Mouse (Mus musculus) liver, embryonic 16.5 days (tissue): ENCODE data around the gene Ptar1. TPM values are rescaled to one million over a fixed set of nuclear protein-coding genes. Genes with fewer than 3 reads are reported as not detected.

ENCODE experiments used
- ATAC-seq: fragments of 200-750 bp; cut with Nextera tagmentation; 2 replicates; pipeline ENCODE4 v1.8.0; 2017; ENCODE audit warnings: low read depth, mild to moderate bottlenecking, moderate number of reproducible peaks, moderate library complexity
- H3K27ac ChIP-seq: fragments of 300-500 bp; sonication (generic); 2 replicates; pipeline ENCODE4 v1.5.1; 2014; ENCODE audit warnings: mild to moderate bottlenecking, low read length
- H3K27me3 ChIP-seq: fragments of 300-500 bp; sonication (generic); 2 replicates; pipeline ENCODE4 v1.6.1; 2014; ENCODE audit warnings: low read depth, low read length, mixed read lengths; ENCODE audit not compliant: control insufficient read depth, insufficient read depth
- H3K36me3 ChIP-seq: fragments of 300-500 bp; sonication (generic); 2 replicates; pipeline ENCODE4 v1.6.1; 2014; ENCODE audit warnings: mild to moderate bottlenecking; ENCODE audit not compliant: control insufficient read depth, insufficient read depth
- H3K4me1 ChIP-seq: fragments of 300-500 bp; sonication (generic); 2 replicates; pipeline ENCODE4 v1.6.1; 2014; ENCODE audit warnings: low read depth, low read length, mixed read lengths; ENCODE audit not compliant: control insufficient read depth
- H3K4me2 ChIP-seq: fragments of 300-500 bp; sonication (generic); 2 replicates; pipeline ENCODE4 v1.6.1; 2014; ENCODE audit warnings: low read depth, low read length, mixed read lengths
- H3K4me3 ChIP-seq: fragments of 300-500 bp; sonication (generic); 2 replicates; pipeline ENCODE4 v1.5.1; 2014; ENCODE audit warnings: low read depth, mild to moderate bottlenecking, low read length
- H3K9ac ChIP-seq: fragments of 300-500 bp; sonication (generic); 2 replicates; pipeline ENCODE4 v1.6.1; 2014; ENCODE audit warnings: low read depth, low read length
- H3K9me3 ChIP-seq: fragments of 300-500 bp; sonication (generic); replicated peaks from 2 replicates; pipeline ENCODE4 v1.6.1; 2016; ENCODE audit warnings: low read length; ENCODE audit not compliant: control insufficient read depth
- WGBS: fragments of 180-500 bp; shearing (Covaris S2); extraction: QIAGEN DNeasy Blood & Tissue Kit; methylation state at CpG from one replicate; pipeline ENCODE4 v1.1.7; 2014; ENCODE audit not compliant: insufficient replicate concordance; 5-methylcytosine and 5-hydroxymethylcytosine counted together
- polyA plus RNA-seq: library from polyadenylated mRNA; unstranded; fragments of >200 nt; fragmentation: Nextera tagmentation; extraction: Ambion mirVana; gene quantifications from 2 replicates; pipeline ENCODE4 v1.2.1, GENCODE M21; 2015

The Ptar1 gene
- polyA plus RNA-seq, 1 experiment from 2014 or later = 3.0 TPM

DNA sequence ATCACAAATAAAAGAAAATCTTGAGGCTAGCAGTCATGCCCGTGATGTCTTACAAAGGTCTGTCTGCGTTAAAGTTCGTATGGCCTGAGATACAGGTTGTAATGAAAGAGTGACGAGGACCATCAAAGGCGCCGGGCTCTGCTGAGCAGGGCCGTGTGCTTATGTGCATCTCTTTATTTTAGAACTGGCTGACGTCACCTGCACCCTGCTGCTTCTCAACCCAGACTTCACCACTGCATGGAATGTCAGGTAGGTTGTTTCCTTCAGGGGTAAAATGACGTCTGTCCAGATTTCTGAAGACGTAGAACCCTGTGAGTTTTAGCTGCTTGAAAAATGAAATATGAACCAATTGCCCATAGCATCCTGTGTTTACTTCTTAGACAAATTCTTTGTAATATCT lies 15.7 kb downstream of the Ptar1 start:
- Histone ChIP-seq H3K36me3 (peaks cover 7% of the 10 kb centered on the region), H3K4me3 (no peak overlapping the region), H3K9ac (no peak overlapping the region), H3K4me1 (no peaks in the 10 kb centered on the region), H3K27ac (no peak overlapping the region), H3K9me3 (no peaks in the 10 kb centered on the region), H3K27me3 (no peaks in the 10 kb centered on the region), H3K4me2 (no peak overlapping the region)
- no peak for ATAC-seq
- WGBS = 80% methylated on average over 10 of the region's 10 CpGs

DNA sequence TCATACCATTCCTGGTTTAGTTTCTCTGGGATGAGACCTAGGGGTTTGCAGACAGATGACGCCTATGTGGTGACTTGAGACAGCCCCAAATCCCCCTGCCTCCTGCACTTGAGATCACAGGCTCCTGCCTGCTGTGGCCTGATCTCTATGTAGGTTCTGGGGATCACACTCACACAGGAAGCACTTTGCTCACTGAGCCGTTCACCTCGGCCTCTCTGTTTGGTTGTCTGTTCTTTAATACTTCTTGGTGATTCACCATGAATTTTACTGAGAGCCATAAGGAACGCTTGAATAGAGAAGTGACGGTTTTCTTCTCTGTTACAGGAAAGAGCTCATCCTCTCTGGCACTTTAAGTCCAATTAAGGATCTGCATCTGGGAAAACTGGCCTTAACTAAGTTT lies 18.2 kb downstream of the Ptar1 start:
- WGBS = 80% methylated on average over 5 of the region's 5 CpGs
- no peak overlapping the region for H3K27ac ChIP-seq
- H3K27me3 ChIP-seq = no peaks in the 10 kb centered on the region
- H3K9ac ChIP-seq = no peak overlapping the region
- no peak for ATAC-seq
- H3K36me3 ChIP-seq = peaks cover 15% of the 10 kb centered on the region
- H3K4me1 ChIP-seq = no peaks in the 10 kb centered on the region
- no peak overlapping the region for H3K4me2 ChIP-seq
- no peak overlapping the region for H3K4me3 ChIP-seq
- H3K9me3 ChIP-seq = no peaks in the 10 kb centered on the region

DNA sequence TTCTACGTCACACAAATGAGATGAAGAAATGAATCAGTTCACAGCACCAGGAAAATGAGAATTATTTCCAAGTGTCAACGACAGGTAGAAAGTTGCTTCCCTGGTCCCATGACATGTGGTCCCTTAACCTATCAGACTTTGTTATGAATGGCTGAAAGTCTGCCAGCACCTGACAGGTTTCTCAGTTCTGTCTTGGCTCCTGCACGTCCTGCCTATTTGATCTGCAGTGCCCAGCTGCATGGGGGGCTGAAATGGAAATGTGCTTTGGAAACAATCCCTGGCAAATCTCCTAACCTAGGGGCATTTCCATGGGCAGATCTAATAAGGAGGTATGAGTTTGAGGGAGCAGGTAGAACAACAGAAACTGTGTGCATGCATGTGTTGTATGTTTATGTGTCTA lies 59.3 kb downstream of the Ptar1 start:
- Histone ChIP-seq H3K4me1 (no peaks in the 10 kb centered on the region), H3K4me2 (no peak overlapping the region), H3K27me3 (no peaks in the 10 kb centered on the region), H3K36me3 (no peaks in the 10 kb centered on the region), H3K9ac (no peak overlapping the region), H3K9me3 (no peaks in the 10 kb centered on the region), H3K27ac (no peak overlapping the region), H3K4me3 (no peak overlapping the region)
- no peak for ATAC-seq
- WGBS = 55% methylated on average over 3 of the region's 3 CpGs

DNA sequence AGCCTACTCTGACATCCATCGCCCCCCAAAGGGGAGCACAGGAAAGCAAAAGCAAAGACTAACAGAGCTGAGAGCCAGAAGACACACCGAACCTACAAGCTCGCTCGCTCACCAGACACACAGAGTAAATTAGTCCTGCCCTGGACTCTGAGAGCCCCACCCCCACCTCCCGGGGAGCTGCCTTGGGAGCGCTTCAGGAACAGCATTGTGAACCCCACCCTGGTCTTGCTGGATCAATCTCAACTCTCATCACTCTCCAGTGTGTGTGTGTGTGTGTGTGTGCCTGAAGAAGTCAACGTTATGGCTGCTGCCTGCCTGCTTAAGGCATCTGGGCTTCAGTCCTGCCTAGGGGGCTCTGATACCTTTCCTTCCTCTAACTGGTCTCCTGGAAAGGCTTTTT lies 69.8 kb downstream of the Ptar1 start:
- no peak overlapping the region for H3K4me2 ChIP-seq
- H3K4me1 ChIP-seq = no peaks in the 10 kb centered on the region; the same call in 1 of the 2 replicates
- no peak for ATAC-seq
- H3K27ac ChIP-seq = no peak overlapping the region
- H3K9ac ChIP-seq = no peak overlapping the region
- no peaks in the 10 kb centered on the region for H3K36me3 ChIP-seq
- WGBS = 17% methylated on average over 7 of the region's 7 CpGs
- no peaks in the 10 kb centered on the region for H3K9me3 ChIP-seq
- H3K27me3 ChIP-seq = peaks cover 32% of the 10 kb centered on the region
- H3K4me3 ChIP-seq = no peak overlapping the region

DNA sequence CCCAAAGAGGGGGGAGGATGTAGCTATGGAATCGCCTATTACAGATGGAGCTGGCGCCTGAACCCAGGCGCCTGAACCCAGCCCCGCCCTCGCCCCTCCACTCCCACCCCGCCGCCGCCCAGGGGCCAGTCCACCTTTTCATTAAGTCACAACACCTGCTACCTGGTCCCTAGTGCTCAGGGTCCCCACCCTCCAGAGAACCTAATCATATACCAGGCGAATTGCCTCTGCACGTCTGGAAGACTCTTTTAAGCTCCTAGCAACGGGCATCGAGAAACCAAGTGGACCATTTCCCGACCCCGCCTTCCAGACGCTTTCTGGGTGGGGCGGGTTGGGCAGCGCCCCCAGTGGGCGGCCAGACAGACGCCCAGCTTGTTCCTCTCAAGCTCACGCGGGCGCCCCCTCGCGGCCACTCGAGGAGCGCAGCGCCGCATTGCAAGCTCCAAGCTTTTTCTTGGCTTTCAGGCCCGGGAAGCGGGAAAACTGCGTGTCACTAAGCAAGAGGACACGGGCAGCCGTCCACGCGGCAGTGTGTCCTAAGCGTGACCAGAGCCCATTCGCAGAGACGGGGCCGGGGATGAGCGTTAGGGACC lies 70.8 kb downstream of the Ptar1 start:
- Histone ChIP-seq H3K36me3 (no peaks in the 10 kb centered on the region), H3K4me1 (no peaks in the 10 kb centered on the region; the same call in 1 of the 2 replicates), H3K9ac (peak overlapping the region; percentile 57), H3K27ac (no peak overlapping the region), H3K27me3 (peaks cover 32% of the 10 kb centered on the region), H3K4me3 (peak overlapping the region; percentile 67), H3K9me3 (no peaks in the 10 kb centered on the region), H3K4me2 (peak overlapping the region; percentile 88)
- ATAC-seq = peak; percentile 69
- WGBS = under 1% methylated on average over 40 of the region's 40 CpGs

DNA sequence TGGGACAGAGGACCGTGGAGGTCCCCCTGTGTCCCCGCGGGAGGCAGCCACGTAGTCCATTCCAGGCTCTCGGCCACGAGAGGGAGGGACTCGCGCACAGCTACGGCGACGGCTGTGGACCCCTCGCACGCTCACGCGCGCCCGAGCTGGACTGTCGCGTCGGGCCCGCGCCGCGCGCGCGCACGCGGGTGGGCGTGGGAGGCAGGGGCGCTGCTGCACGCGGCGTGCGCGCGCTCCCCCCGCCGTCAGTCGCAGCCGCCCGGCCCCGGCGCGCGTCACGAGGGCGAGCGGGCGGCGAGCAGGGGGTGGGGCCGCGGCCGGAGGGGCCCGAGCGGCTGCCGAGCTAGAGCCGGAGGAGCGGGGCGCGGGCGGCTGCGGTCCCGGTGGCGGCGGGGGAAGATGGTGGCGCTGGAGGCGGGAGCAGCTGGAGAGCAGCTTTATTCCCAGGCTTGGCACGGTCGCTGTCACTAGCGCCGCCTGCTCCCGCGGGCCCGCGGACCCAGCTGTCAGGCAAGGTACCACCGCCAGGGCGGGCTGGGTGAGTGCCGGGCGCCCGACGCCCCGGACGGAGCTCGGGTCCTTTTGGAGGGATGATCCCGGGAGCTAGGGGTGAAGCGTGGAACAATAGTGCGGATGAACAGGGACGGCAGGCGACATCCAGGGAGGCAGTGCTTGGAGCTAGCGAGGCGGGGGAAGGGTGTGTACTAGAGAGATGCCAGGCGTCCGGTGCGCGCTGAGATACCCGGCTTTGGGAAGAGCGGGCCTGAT lies 71.5 kb downstream of the Ptar1 start, which contains the start of gene Apba1:
Apba1 (plus strand) TSS at position 334 of the 768 bp plus-strand sequence.
- Histone ChIP-seq H3K9ac (peak within 1 kb of the TSS; percentile 57), H3K4me2 (peak within 1 kb of the TSS; percentile 88), H3K9me3 (no peaks in the 10 kb centered on the region), H3K4me3 (peak within 1 kb of the TSS; percentile 67), H3K4me1 (no peaks in the 10 kb centered on the region; the same call in 1 of the 2 replicates), H3K27me3 (peaks cover 32% of the 10 kb centered on the region), H3K27ac (no peak within 1 kb of the TSS), H3K36me3 (no peaks in the 10 kb centered on the region)
- under 1% methylated on average over 86 of the region's 98 CpGs for WGBS
- peak; percentile 70 for ATAC-seq

DNA sequence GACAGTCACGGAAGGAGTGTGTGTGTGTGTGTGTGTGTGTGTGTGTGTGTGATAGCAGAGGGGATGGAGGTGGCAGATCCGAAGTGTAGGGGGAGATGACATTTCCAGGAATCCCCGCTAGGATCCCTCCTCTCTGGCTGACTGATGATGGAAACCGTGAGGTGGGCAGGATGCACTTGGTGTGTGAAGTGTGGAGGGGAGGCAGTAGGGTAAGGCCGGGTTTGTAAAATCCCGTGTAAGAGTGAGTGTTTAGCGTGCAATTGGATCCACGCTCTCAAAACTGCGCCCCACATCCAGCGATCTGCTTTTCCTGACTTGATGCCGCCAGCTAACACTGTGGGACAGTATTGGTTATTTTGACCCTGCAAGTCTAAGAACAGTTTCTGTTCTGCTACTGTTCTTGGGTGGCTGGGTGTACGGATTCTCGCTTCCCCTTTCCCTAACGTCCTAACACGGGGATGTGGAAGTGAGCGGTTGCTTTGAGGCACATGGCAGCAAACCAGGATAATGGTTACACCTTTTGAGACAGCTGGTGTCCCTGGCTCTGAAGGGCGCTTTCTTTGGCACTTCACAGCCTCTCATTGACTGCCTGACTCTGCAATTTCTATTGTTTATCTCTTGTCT lies 72.2 kb downstream of the Ptar1 start:
- Histone ChIP-seq H3K27ac (no peak overlapping the region), H3K36me3 (no peaks in the 10 kb centered on the region), H3K27me3 (peaks cover 32% of the 10 kb centered on the region)

DNA sequence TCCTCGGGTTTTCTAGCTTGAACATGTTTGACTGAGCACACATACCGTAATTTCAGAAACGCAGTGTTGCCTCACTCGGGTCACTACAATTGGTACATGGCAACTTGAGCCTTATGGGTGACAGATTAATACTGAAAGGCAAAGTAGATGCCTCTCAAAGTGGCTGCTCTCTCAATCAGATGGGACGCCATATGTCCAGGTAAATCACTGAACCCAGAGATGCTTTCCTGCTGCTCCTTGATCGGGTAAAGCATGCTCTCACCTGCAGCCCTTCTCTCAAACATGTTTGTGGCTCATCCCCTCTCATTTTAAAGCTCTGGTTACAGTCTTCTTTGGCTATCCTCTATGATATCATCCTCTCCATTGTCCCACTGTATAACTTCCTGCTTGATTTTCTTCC lies 76.1 kb downstream of the Ptar1 start:
- no peaks in the 10 kb centered on the region for H3K36me3 ChIP-seq
- H3K27ac ChIP-seq = no peak overlapping the region
- no peak overlapping the region for H3K9ac ChIP-seq
- no peak for ATAC-seq
- H3K4me3 ChIP-seq = no peak overlapping the region
- H3K27me3 ChIP-seq = peaks cover 27% of the 10 kb centered on the region
- no peaks in the 10 kb centered on the region for H3K9me3 ChIP-seq
- no peaks in the 10 kb centered on the region for H3K4me1 ChIP-seq
- H3K4me2 ChIP-seq = no peak overlapping the region
- 61% methylated on average over 6 of the region's 6 CpGs for WGBS

More for the DNA sequence above, 72.2 kb downstream of the Ptar1 start:
- ATAC-seq = no peak
- H3K4me2 ChIP-seq = peak overlapping the region; percentile 88
- H3K9me3 ChIP-seq = no peaks in the 10 kb centered on the region
- H3K4me1 ChIP-seq = no peaks in the 10 kb centered on the region; the same call in 1 of the 2 replicates
- peak overlapping the region; percentile 67 for H3K4me3 ChIP-seq
- 4% methylated on average over 17 of the region's 17 CpGs for WGBS
- H3K9ac ChIP-seq = no peak overlapping the region

DNA sequence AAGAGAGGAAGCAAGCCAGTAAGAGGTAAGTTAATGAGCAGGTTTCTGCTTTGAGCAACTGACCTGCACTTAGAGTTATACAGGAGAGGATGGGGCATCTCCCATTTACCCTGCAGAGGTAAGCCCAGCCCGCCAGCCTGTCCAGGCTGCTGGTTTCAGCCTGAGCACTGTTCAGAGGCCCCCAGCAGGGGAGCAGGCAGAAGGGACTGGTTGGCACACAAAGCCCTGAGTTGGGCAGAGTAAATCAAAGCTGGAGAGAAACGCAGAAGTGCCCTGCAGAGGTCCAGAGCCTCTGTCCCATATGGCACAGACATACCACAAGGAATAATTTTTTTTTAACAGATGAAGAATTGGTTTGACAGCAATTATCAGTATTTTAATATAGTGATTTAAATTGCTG lies 76.8 kb downstream of the Ptar1 start:
- Histone ChIP-seq H3K27me3 (peaks cover 20% of the 10 kb centered on the region), H3K9ac (no peak overlapping the region), H3K9me3 (no peaks in the 10 kb centered on the region), H3K4me3 (no peak overlapping the region), H3K36me3 (no peaks in the 10 kb centered on the region), H3K4me1 (no peaks in the 10 kb centered on the region), H3K27ac (no peak overlapping the region), H3K4me2 (no peak overlapping the region)
- ATAC-seq = no peak
- WGBS = 55% methylated on average over 2 of the region's 2 CpGs
